Mouse (Mus musculus) limb, embryonic 11.5 days (tissue): ENCODE measurements around the gene Exosc9. TPM values are rescaled to one million over a fixed set of nuclear protein-coding genes. Genes with fewer than 3 reads are reported as not detected.

Experiments
- ATAC-seq: fragments of 200-750 bp; cut with Nextera tagmentation; 2 replicates; pipeline ENCODE4 v1.8.0; 2017; ENCODE audit warnings: low read depth; ENCODE audit not compliant: insufficient number of reproducible peaks, low FRiP score, low TSS enrichment
- DNase-seq: peaks from one replicate; pipeline ENCODE4 v3.0.0-alpha.2; 2015; ENCODE audit warnings: low spot score
- H3K27ac ChIP-seq: fragments of 300-500 bp; sonication (generic); replicated peaks from 2 replicates; pipeline ENCODE4 v1.5.1; 2014; ENCODE audit warnings: low read depth, mild to moderate bottlenecking, low read length
- H3K27me3 ChIP-seq: fragments of 300-500 bp; sonication (generic); 2 replicates; pipeline ENCODE4 v1.6.1; 2014; ENCODE audit warnings: mild to moderate bottlenecking, low read length, mixed read lengths; ENCODE audit not compliant: control insufficient read depth, insufficient read depth
- H3K36me3 ChIP-seq: fragments of 300-500 bp; sonication (generic); 2 replicates; pipeline ENCODE4 v1.6.1; 2014; ENCODE audit warnings: mild to moderate bottlenecking, low read length, moderate library complexity, mixed read lengths; ENCODE audit not compliant: control insufficient read depth, insufficient read depth
- H3K4me1 ChIP-seq: fragments of 300-500 bp; sonication (generic); 2 replicates; pipeline ENCODE4 v1.6.1; 2014; ENCODE audit warnings: low read length, mixed read lengths; ENCODE audit not compliant: control insufficient read depth, insufficient read depth
- H3K4me2 ChIP-seq: fragments of 300-500 bp; sonication (generic); 2 replicates; pipeline ENCODE4 v1.6.1; 2014; ENCODE audit warnings: low read depth, mild to moderate bottlenecking, moderate library complexity; ENCODE audit not compliant: severe bottlenecking
- H3K4me3 ChIP-seq: fragments of 300-500 bp; sonication (generic); 2 replicates; pipeline ENCODE4 v1.5.1; 2014; ENCODE audit warnings: low read depth, low read length
- H3K9ac ChIP-seq: fragments of 300-500 bp; sonication (generic); 2 replicates; pipeline ENCODE4 v1.6.1; 2014; ENCODE audit warnings: mild to moderate bottlenecking, low read length
- H3K9me3 ChIP-seq: fragments of 300-500 bp; sonication (generic); 2 replicates; pipeline ENCODE4 v1.6.1; 2016; ENCODE audit warnings: low read length; ENCODE audit not compliant: control insufficient read depth
- WGBS: fragments of 180-500 bp; shearing (Covaris S2); extraction: QIAGEN DNeasy Blood & Tissue Kit; methylation state at CpG from one replicate; pipeline ENCODE4 v1.1.7; 2014; 5-methylcytosine and 5-hydroxymethylcytosine counted together
- polyA plus RNA-seq: library from polyadenylated mRNA; unstranded; fragments of >200 nt; fragmentation: Nextera tagmentation; extraction: Ambion mirVana; gene quantifications from 2 replicates; pipeline ENCODE4 v1.2.1, GENCODE M21; 2014

Gene Exosc9
- polyA plus RNA-seq, 1 experiment from 2014 or later, result 81.4 TPM

- Histone ChIP-seq H3K27me3 (no peaks in the 10 kb centered on the region), H3K27ac (no peak within 1 kb of the TSS)
Measured at GRCm38 (mm10) chr3:36613202-36613907, 60.9 kb downstream of the Exosc9 start, which contains the start of gene Bbs7. Bbs7 (minus strand) TSS chr3:36613477.

GRCm38 (mm10) chr3:36613908-36614255 lies 61.5 kb downstream of the Exosc9 start:
- ATAC-seq (no peak), DNase-seq (no peak)
- no peaks in the 10 kb centered on the region for H3K4me1 ChIP-seq
- no peaks in the 10 kb centered on the region for H3K9me3 ChIP-seq
- no peak overlapping the region for H3K27ac ChIP-seq
- no peak overlapping the region for H3K9ac ChIP-seq
- H3K4me2 ChIP-seq, result no peak overlapping the region
- 68% methylated on average over 5 of the region's 5 CpGs for WGBS
- no peaks in the 10 kb centered on the region for H3K36me3 ChIP-seq
- H3K4me3 ChIP-seq, result no peak overlapping the region
- H3K27me3 ChIP-seq, result no peaks in the 10 kb centered on the region

More at GRCm38 (mm10) chr3:36613202-36613907, 60.9 kb downstream of the Exosc9 start, which contains the start of gene Bbs7:
- 4% methylated on average over 38 of the region's 38 CpGs for WGBS
- H3K9ac ChIP-seq, result peak within 1 kb of the TSS; percentile 75
- H3K36me3 ChIP-seq, result no peaks in the 10 kb centered on the region
- peak within 1 kb of the TSS; percentile 69 for H3K4me2 ChIP-seq
- peak; percentile 99 for ATAC-seq
- no peaks in the 10 kb centered on the region for H3K4me1 ChIP-seq
- no peaks in the 10 kb centered on the region for H3K9me3 ChIP-seq
- H3K4me3 ChIP-seq, result peak within 1 kb of the TSS; percentile 65
- DNase-seq, result peak; percentile 98

Other genes with a start within 250 kb of the Exosc9 start
- 113 and 132 TPM in 2 replicates for gene Anxa5, start 76.7 kb upstream of the Exosc9 start, polyA plus RNA-seq
- gene 1810062G17Rik, start 76.7 kb upstream of the Exosc9 start, polyA plus RNA-seq, result 0.43 and 0.61 TPM in 2 replicates
- not detected in 2 replicates for gene Gm11549, start 30.8 kb upstream of the Exosc9 start, polyA plus RNA-seq
- 277 and 284 TPM in 2 replicates for gene Ccna2, start 19.5 kb downstream of the Exosc9 start, polyA plus RNA-seq
- gene Bbs7, start 60.9 kb downstream of the Exosc9 start, polyA plus RNA-seq, result 18.1 and 20.8 TPM in 2 replicates
- 3.3 and 5.0 TPM in 2 replicates for gene Trpc3, start 137.6 kb downstream of the Exosc9 start, polyA plus RNA-seq